Mouse (Mus musculus) spleen, adult 2 months (tissue): Measurements from ENCODE around the gene Numa1.

Source experiments
- CTCF ChIP-seq: fragments of 200-500 bp; IDR thresholded peaks from 2 replicates; pipeline ENCODE4 v1.5.1; 2011; ENCODE audit warnings: mild to moderate bottlenecking, inconsistent platforms; ENCODE audit not compliant: insufficient read depth, insufficient read length, insufficient replicate concordance; ENCODE audit errors: extremely low read depth
- POLR2A ChIP-seq: fragments of 200-500 bp; IDR thresholded peaks from 2 replicates; pipeline ENCODE4 v1.6.1; 2011; ENCODE audit warnings: low read depth, low read length, inconsistent platforms

GRCm38 (mm10) chr7:102014995-102015394 lies 81.1 kb downstream of the Numa1 start:
- TF ChIP-seq CTCF (no peak), POLR2A (no peak)
